Mouse (Mus musculus): ENCODE results near the gene Mertk. TPM values are rescaled to one million over a fixed set of nuclear protein-coding genes. Genes with fewer than 3 reads are reported as not detected.

Gene Mertk
- polyA plus RNA-seq, 1 experiment = 1.3 TPM

DNA sequence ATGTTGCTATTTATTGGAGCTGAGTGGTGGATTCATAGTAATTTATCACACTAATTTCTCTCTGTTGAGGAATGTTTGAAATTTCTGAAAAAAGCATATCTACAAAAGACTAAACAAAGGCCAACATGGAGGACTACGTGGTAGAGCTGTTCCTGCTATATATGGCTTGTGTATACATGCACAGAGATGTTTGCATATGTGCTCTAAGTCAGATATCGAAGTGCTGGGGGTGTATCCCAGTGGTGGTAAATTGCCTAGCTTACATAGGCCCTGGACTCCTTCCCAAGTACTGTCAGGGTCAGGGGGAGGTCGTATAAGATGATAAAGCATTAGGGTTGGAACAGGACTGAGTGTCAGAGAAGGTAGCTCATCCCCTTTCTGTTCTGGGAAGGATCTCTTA, 133.9 kb downstream of the Mertk start:
- no peak for TF ChIP-seq GATA1 (IDR thresholded peaks at IDR 0.05; ENCODE audit: borderline replicate concordance, low read length)
- TF ChIP-seq FLI1 (IDR thresholded peaks at IDR 0.05; ENCODE audit: low read length) = no peak
- peaks cover 44% of the 10 kb centered on the region for H3K4me1 ChIP-seq
- H3K36me3 ChIP-seq (replicated peaks; ENCODE audit: low read length) = peaks cover 96% of the 10 kb centered on the region
- H3K27me3 ChIP-seq (replicated peaks) = no peaks in the 10 kb centered on the region
- no peaks in the 10 kb centered on the region for H3K9me3 ChIP-seq
- no peak overlapping the region for H3K4me3 ChIP-seq (replicated peaks)

DNA sequence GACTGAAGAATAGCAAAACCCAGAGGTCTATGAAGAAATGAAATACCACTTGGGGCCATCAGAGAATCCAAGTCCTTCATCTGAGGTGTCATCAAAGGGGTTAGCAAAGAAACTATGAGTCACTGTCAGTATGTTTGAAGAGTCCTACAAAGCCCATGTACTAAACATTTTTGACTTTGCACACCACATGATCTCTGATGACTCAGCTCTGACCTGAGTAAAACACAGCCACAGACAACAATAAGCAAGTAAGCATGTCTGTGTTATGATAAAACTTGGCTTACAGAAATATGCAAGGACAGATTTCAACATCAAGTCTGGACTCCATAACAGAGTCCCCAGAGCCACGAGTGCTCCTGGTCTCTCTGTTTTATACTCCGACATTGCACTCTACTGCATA, 134.3 kb downstream of the Mertk start:
- Histone ChIP-seq H3K4me1 (peaks cover 48% of the 10 kb centered on the region), H3K27me3 (replicated peaks) (no peaks in the 10 kb centered on the region), H3K9me3 (no peaks in the 10 kb centered on the region), H3K4me3 (replicated peaks) (no peak overlapping the region), H3K36me3 (replicated peaks; ENCODE audit: low read length) (peaks cover 96% of the 10 kb centered on the region)
- TF ChIP-seq GATA1 (IDR thresholded peaks at IDR 0.05; ENCODE audit: borderline replicate concordance, low read length) (no peak), FLI1 (IDR thresholded peaks at IDR 0.05; ENCODE audit: low read length) (no peak)

DNA sequence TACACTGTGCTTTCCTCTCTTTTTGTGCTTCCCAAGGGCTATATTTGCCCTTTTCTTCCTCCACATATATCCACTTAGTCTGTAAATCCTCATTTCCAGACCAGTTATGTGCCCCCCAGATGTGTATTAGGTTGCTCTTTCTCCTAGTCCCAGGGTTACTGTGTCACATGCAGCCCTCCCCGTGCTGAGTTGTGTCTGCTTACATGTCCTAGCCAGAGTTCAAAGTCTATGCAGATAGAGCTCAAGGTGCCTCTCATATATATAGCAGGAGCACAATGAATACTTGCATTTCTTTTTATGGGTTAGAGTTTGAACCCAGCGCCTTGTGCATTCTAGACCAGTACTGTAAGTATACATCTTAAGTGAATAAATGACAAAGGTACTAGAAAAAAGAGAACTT, 134.7 kb downstream of the Mertk start:
- Histone ChIP-seq H3K9me3 (no peaks in the 10 kb centered on the region), H3K27me3 (replicated peaks) (no peaks in the 10 kb centered on the region), H3K4me3 (replicated peaks) (no peak overlapping the region), H3K36me3 (replicated peaks; ENCODE audit: low read length) (peaks cover 96% of the 10 kb centered on the region), H3K4me1 (peaks cover 50% of the 10 kb centered on the region)
- TF ChIP-seq GATA1 (IDR thresholded peaks at IDR 0.05; ENCODE audit: borderline replicate concordance, low read length) = no peak
- TF ChIP-seq FLI1 (IDR thresholded peaks at IDR 0.05; ENCODE audit: low read length) = no peak

DNA sequence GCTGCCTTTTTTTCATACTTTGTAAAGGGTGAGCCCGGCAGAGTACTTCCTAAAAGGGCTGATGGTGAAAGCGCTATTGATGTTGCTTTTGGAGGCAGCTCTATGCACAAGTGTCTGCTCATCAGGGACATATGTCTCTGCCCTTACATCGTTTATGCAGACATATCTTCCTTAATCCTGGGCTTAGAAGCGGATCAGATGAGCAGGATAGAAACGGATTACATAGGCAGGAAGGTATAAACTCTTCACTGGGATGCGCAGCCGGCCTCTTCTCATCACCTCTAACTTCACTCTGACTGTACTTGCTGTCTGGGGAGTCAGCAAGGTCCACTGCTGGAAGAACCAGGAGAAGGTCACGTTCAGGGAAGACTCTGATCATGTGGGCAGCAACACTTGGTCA, 138.8 kb downstream of the Mertk start:
- H3K9me3 ChIP-seq = no peaks in the 10 kb centered on the region
- H3K4me1 ChIP-seq = peaks cover 71% of the 10 kb centered on the region
- TF ChIP-seq GATA1 (IDR thresholded peaks at IDR 0.05; ENCODE audit: borderline replicate concordance, low read length) = no peak
- no peak for TF ChIP-seq FLI1 (IDR thresholded peaks at IDR 0.05; ENCODE audit: low read length)
- H3K27me3 ChIP-seq (replicated peaks) = no peaks in the 10 kb centered on the region
- peaks cover 87% of the 10 kb centered on the region for H3K36me3 ChIP-seq (replicated peaks; ENCODE audit: low read length)
- no peak overlapping the region for H3K4me3 ChIP-seq (replicated peaks)

DNA sequence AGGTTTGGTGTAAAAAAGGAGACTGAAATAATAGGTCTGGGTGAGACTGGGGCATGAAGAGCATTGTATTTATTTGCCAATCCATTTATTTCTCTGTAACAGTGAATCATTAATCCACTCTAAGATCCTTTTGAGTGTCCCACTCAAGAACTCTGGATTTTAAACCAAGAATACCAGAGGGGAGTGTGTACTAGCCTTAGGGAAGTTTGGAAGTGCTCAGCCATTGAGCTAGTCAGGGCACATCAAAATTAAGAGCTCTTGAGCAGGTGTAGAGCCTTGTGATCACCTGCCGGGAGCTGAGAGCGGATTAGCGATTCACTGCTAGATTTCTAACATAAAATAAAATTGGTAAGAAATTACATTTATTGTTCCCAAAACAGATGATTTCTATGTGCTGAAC, 139.9 kb downstream of the Mertk start:
- Histone ChIP-seq H3K4me3 (replicated peaks) (no peak overlapping the region), H3K9me3 (no peaks in the 10 kb centered on the region), H3K4me1 (peaks cover 61% of the 10 kb centered on the region), H3K36me3 (replicated peaks; ENCODE audit: low read length) (peaks cover 87% of the 10 kb centered on the region), H3K27me3 (replicated peaks) (no peaks in the 10 kb centered on the region)
- no peak for TF ChIP-seq GATA1 (IDR thresholded peaks at IDR 0.05; ENCODE audit: borderline replicate concordance, low read length)
- no peak for TF ChIP-seq FLI1 (IDR thresholded peaks at IDR 0.05; ENCODE audit: low read length)

DNA sequence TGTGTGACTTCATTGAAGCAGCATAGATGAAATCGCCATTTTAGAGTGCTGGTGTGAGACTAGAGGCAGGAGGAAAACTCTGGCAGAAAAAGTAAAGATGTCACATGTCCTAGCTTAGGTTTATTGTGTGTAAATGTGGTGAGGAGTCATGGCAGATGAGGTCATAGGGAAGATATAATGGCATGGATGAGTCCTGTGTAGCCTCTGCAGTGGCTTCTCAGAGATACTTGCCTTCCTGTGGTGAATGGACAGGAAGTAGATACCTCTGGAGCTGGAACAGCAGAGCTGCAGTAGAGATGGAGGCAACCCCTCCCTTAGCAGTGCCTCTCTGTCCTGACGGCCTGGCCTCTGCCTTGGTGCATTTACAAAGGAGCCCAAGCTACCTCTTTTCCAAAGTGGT, 140.7 kb downstream of the Mertk start:
- peak overlapping the region; percentile 54 for H3K4me3 ChIP-seq (replicated peaks)
- peaks cover 86% of the 10 kb centered on the region for H3K36me3 ChIP-seq (replicated peaks; ENCODE audit: low read length)
- TF ChIP-seq GATA1 (IDR thresholded peaks at IDR 0.05; ENCODE audit: borderline replicate concordance, low read length) = peak; percentile 69; the same call in 1 of the 3 replicates
- peak; percentile 54; the same call in 1 of the 2 replicates for TF ChIP-seq FLI1 (IDR thresholded peaks at IDR 0.05; ENCODE audit: low read length)
- H3K9me3 ChIP-seq = no peaks in the 10 kb centered on the region
- H3K27me3 ChIP-seq (replicated peaks) = no peaks in the 10 kb centered on the region
- peaks cover 56% of the 10 kb centered on the region for H3K4me1 ChIP-seq

DNA sequence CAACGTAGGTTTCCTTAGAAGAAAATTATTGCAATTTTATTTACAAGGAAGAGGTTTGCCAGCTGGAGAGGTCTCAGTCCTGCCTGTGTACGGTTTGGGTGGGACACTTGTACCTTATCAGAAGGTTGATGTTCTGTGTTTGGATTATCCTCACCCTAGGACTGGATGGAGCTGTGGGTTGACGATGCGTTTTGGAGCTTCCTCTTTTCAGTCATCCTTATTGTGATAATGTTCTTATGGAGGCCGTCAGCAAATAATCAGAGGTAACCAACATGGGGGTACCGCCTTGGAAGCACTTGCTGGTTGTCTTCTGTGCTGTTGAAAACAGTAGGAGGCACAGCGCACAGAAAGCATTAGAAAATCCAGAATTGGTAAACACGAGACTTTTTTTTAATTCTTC, 143.7 kb downstream of the Mertk start:
- no peaks in the 10 kb centered on the region for H3K9me3 ChIP-seq
- no peak for TF ChIP-seq FLI1 (IDR thresholded peaks at IDR 0.05; ENCODE audit: low read length)
- peaks cover 86% of the 10 kb centered on the region for H3K36me3 ChIP-seq (replicated peaks; ENCODE audit: low read length)
- H3K4me1 ChIP-seq = peaks cover 43% of the 10 kb centered on the region
- H3K4me3 ChIP-seq (replicated peaks) = no peak overlapping the region
- no peaks in the 10 kb centered on the region for H3K27me3 ChIP-seq (replicated peaks)

DNA sequence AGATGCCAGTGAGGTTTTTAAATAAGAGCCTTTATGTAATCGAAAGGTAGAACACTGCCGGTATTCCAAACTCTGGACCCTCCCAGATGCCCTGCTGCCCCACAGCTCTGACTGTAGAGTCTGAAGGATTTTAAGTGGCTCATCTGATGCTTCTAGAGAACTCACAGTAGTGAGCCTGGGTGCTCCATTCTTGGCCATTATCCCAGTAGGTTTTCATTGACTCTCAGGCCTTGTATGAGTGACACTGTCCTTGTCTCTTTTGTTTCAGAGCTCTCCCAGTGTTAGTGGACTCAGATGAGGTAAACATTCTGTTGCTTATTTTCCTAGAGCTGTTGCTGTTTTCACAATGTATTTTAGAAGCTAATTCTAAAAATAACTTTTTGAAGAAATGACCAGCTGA, 151.3 kb downstream of the Mertk start:
- TF ChIP-seq GATA1 (IDR thresholded peaks at IDR 0.05; ENCODE audit: borderline replicate concordance, low read length) (no peak), FLI1 (IDR thresholded peaks at IDR 0.05; ENCODE audit: low read length) (no peak)
- no peak overlapping the region for H3K4me3 ChIP-seq (replicated peaks)
- H3K4me1 ChIP-seq = peaks cover 3% of the 10 kb centered on the region; the same call in 1 of the 2 replicates
- no peaks in the 10 kb centered on the region for H3K9me3 ChIP-seq
- H3K36me3 ChIP-seq (replicated peaks; ENCODE audit: low read length) = peaks cover 95% of the 10 kb centered on the region
- H3K27me3 ChIP-seq (replicated peaks) = no peaks in the 10 kb centered on the region

Other genes starting within 250 kb of the Mertk start
- gene Spdye4c, start 107.7 kb upstream of the Mertk start, polyA plus RNA-seq (2012; ENCODE audit: insufficient read depth, low replicate concordance) = not detected in 2 replicates
- 0.77 and 16.3 TPM in 2 replicates for gene Anapc1, start 11.6 kb upstream of the Mertk start, polyA plus RNA-seq (2012; ENCODE audit: insufficient read depth, low replicate concordance)
- 1.1 and 1.9 TPM in 2 replicates for gene Tmem87b, start 119.2 kb downstream of the Mertk start, polyA plus RNA-seq (2012; ENCODE audit: insufficient read depth, low replicate concordance)
- not detected in 2 replicates for gene Fbln7, start 164.0 kb downstream of the Mertk start, polyA plus RNA-seq (2012; ENCODE audit: insufficient read depth, low replicate concordance)
- 0.30 TPM in 1 of 2 replicates, not detected in the other for gene Zc3h8, start 245.1 kb downstream of the Mertk start, polyA plus RNA-seq (2012; ENCODE audit: insufficient read depth, low replicate concordance)

Measured in megakaryocyte, embryonic 14.5 days (primary cell).